Mouse (Mus musculus): ENCODE results near the gene Ezr. TPM values are rescaled to one million over a fixed set of nuclear protein-coding genes. Genes with fewer than 3 reads are reported as not detected.

Ezr gene
- polyA plus RNA-seq (2015; fragmentation: Nextera tagmentation; extraction: Ambion mirVana), result 55.6 and 63.1 TPM in 2 replicates

GRCm38 (mm10) chr17:6782611-6783005 lies at the start of gene Ezr:
Gene Ezr, minus strand, starts transcription at chr17:6782784.
- H3K9me3 ChIP-seq (replicated peaks), result no peaks in the 10 kb centered on the region
- peak within 1 kb of the TSS; percentile 92 for H3K4me2 ChIP-seq
- H3K36me3 ChIP-seq, result no peaks in the 10 kb centered on the region
- H3K4me1 ChIP-seq (replicated peaks), result peaks cover 49% of the 10 kb centered on the region
- peak; percentile 86 for ATAC-seq (ENCODE audit: low read depth)
- WGBS (ENCODE audit: insufficient replicate concordance), result under 1% methylated on average over 52 of the region's 52 CpGs
- H3K27ac ChIP-seq, result peak within 1 kb of the TSS; percentile 92
- peak; percentile 83 for DNase-seq
- peak within 1 kb of the TSS; percentile 91 for H3K9ac ChIP-seq
- peak within 1 kb of the TSS; percentile 89 for H3K4me3 ChIP-seq (replicated peaks)
- no peaks in the 10 kb centered on the region; the same call in 1 of the 2 replicates for H3K27me3 ChIP-seq

- no peaks in the 10 kb centered on the region for H3K36me3 ChIP-seq
- no peaks in the 10 kb centered on the region for H3K9me3 ChIP-seq (replicated peaks)
- H3K4me2 ChIP-seq, result no peak overlapping the region
- no peak overlapping the region for H3K27ac ChIP-seq
- no peak overlapping the region for H3K9ac ChIP-seq
- peaks cover 35% of the 10 kb centered on the region for H3K4me1 ChIP-seq (replicated peaks)
- WGBS (ENCODE audit: insufficient replicate concordance), result 72% methylated on average over 1 of the region's 1 CpGs
- no peak overlapping the region for H3K4me3 ChIP-seq (replicated peaks)
- H3K27me3 ChIP-seq, result peaks cover 4% of the 10 kb centered on the region; the same call in 1 of the 2 replicates
- ATAC-seq (ENCODE audit: low read depth), result no peak
- DNase-seq, result no peak
Observed at GRCm38 (mm10) chr17:6830004-6830592, 47.5 kb upstream of the Ezr start.

GRCm38 (mm10) chr17:6828531-6829150 lies 46.1 kb upstream of the Ezr start:
- Histone ChIP-seq H3K9me3 (replicated peaks) (no peaks in the 10 kb centered on the region), H3K4me3 (replicated peaks) (peak overlapping the region; percentile 70), H3K27ac (peak overlapping the region; percentile 96), H3K36me3 (no peaks in the 10 kb centered on the region), H3K4me2 (peak overlapping the region; percentile 86), H3K27me3 (peaks cover 4% of the 10 kb centered on the region; the same call in 1 of the 2 replicates), H3K4me1 (replicated peaks) (peaks cover 37% of the 10 kb centered on the region), H3K9ac (peak overlapping the region; percentile 78)
- ATAC-seq (ENCODE audit: low read depth) (no peak), DNase-seq (no peak)
- 56% methylated on average over 7 of the region's 7 CpGs for WGBS (ENCODE audit: insufficient replicate concordance)

- Histone ChIP-seq H3K4me2 (peak overlapping the region; percentile 86), H3K27ac (peak overlapping the region; percentile 96), H3K4me3 (replicated peaks) (peak overlapping the region; percentile 70), H3K9me3 (replicated peaks) (no peaks in the 10 kb centered on the region), H3K4me1 (replicated peaks) (peaks cover 37% of the 10 kb centered on the region), H3K36me3 (no peaks in the 10 kb centered on the region), H3K27me3 (peaks cover 4% of the 10 kb centered on the region; the same call in 1 of the 2 replicates), H3K9ac (peak overlapping the region; percentile 78)
- WGBS (ENCODE audit: insufficient replicate concordance), result 1% methylated on average over 64 of the region's 64 CpGs
- ATAC-seq (ENCODE audit: low read depth) (peak; percentile 96), DNase-seq (peak; percentile 97)
Observed at GRCm38 (mm10) chr17:6827740-6828461, 45.3 kb upstream of the Ezr start.

GRCm38 (mm10) chr17:6827159-6827733 lies 44.7 kb upstream of the Ezr start:
- peak overlapping the region; percentile 70 for H3K4me3 ChIP-seq (replicated peaks)
- peak overlapping the region; percentile 75 for H3K9ac ChIP-seq
- H3K36me3 ChIP-seq, result no peaks in the 10 kb centered on the region
- WGBS (ENCODE audit: insufficient replicate concordance), result 11% methylated on average over 10 of the region's 10 CpGs
- peak; percentile 69 for ATAC-seq (ENCODE audit: low read depth)
- peak; percentile 42 for DNase-seq
- peak overlapping the region; percentile 86 for H3K4me2 ChIP-seq
- H3K9me3 ChIP-seq (replicated peaks), result no peaks in the 10 kb centered on the region
- H3K4me1 ChIP-seq (replicated peaks), result peaks cover 37% of the 10 kb centered on the region
- H3K27ac ChIP-seq, result peak overlapping the region; percentile 96
- H3K27me3 ChIP-seq, result peaks cover 4% of the 10 kb centered on the region; the same call in 1 of the 2 replicates

GRCm38 (mm10) chr17:6816796-6817195 lies 34.2 kb upstream of the Ezr start:
- Histone ChIP-seq H3K36me3 (no peaks in the 10 kb centered on the region), H3K9me3 (replicated peaks) (no peaks in the 10 kb centered on the region), H3K27me3 (no peaks in the 10 kb centered on the region), H3K27ac (no peak overlapping the region), H3K4me2 (no peak overlapping the region), H3K9ac (no peak overlapping the region), H3K4me1 (replicated peaks) (peaks cover 50% of the 10 kb centered on the region), H3K4me3 (replicated peaks) (no peak overlapping the region)
- whole genome bisulfite sequencing (ENCODE audit: insufficient replicate concordance), result 54% methylated on average over 5 of the region's 5 CpGs
- no peak for ATAC-seq (ENCODE audit: low read depth)
- DNase-seq, result no peak

GRCm38 (mm10) chr17:6816151-6816550 lies 33.6 kb upstream of the Ezr start:
- peak; percentile 8; the same call in 1 of the 2 replicates for ATAC-seq (ENCODE audit: low read depth)
- no peak for DNase-seq
- Histone ChIP-seq H3K4me3 (replicated peaks) (no peak overlapping the region), H3K27me3 (no peaks in the 10 kb centered on the region), H3K4me2 (no peak overlapping the region), H3K36me3 (no peaks in the 10 kb centered on the region), H3K9ac (peak overlapping the region; percentile 5; the same call in 1 of the 2 replicates), H3K4me1 (replicated peaks) (peaks cover 50% of the 10 kb centered on the region), H3K27ac (no peak overlapping the region), H3K9me3 (replicated peaks) (no peaks in the 10 kb centered on the region)
- 16% methylated on average over 1 of the region's 1 CpGs for WGBS (ENCODE audit: insufficient replicate concordance)

- Histone ChIP-seq H3K9me3 (replicated peaks) (no peaks in the 10 kb centered on the region), H3K27me3 (no peaks in the 10 kb centered on the region), H3K4me1 (replicated peaks) (peaks cover 50% of the 10 kb centered on the region), H3K4me2 (no peak overlapping the region), H3K9ac (peak overlapping the region; percentile 22; the same call in 1 of the 2 replicates), H3K4me3 (replicated peaks) (no peak overlapping the region), H3K36me3 (no peaks in the 10 kb centered on the region), H3K27ac (peak overlapping the region; percentile 25; the same call in 1 of the 2 replicates)
- peak; percentile 83 for ATAC-seq (ENCODE audit: low read depth)
- WGBS (ENCODE audit: insufficient replicate concordance), result 26% methylated on average over 4 of the region's 4 CpGs
- DNase-seq, result peak; percentile 54
Observed at GRCm38 (mm10) chr17:6814656-6815055, 32.1 kb upstream of the Ezr start.

GRCm38 (mm10) chr17:6812851-6813191 lies 30.2 kb upstream of the Ezr start:
- peaks cover 60% of the 10 kb centered on the region for H3K4me1 ChIP-seq (replicated peaks)
- 37% methylated on average over 3 of the region's 3 CpGs for WGBS (ENCODE audit: insufficient replicate concordance)
- H3K4me3 ChIP-seq (replicated peaks), result no peak overlapping the region
- ATAC-seq (ENCODE audit: low read depth) (no peak), DNase-seq (no peak)
- H3K27me3 ChIP-seq, result no peaks in the 10 kb centered on the region
- no peaks in the 10 kb centered on the region for H3K9me3 ChIP-seq (replicated peaks)
- no peak overlapping the region for H3K4me2 ChIP-seq
- no peak overlapping the region for H3K9ac ChIP-seq
- H3K36me3 ChIP-seq, result no peaks in the 10 kb centered on the region
- no peak overlapping the region for H3K27ac ChIP-seq

GRCm38 (mm10) chr17:6811931-6812850 lies 29.6 kb upstream of the Ezr start:
- no peaks in the 10 kb centered on the region for H3K27me3 ChIP-seq
- no peaks in the 10 kb centered on the region for H3K9me3 ChIP-seq (replicated peaks)
- no peak overlapping the region for H3K27ac ChIP-seq
- 41% methylated on average over 7 of the region's 7 CpGs for WGBS (ENCODE audit: insufficient replicate concordance)
- no peak overlapping the region for H3K4me2 ChIP-seq
- no peak overlapping the region for H3K4me3 ChIP-seq (replicated peaks)
- no peaks in the 10 kb centered on the region for H3K36me3 ChIP-seq
- peaks cover 57% of the 10 kb centered on the region for H3K4me1 ChIP-seq (replicated peaks)
- DNase-seq (no peak), ATAC-seq (ENCODE audit: low read depth) (peak; percentile 56)
- H3K9ac ChIP-seq, result no peak overlapping the region

All from liver, embryonic 13.5 days (tissue).